Mouse (Mus musculus) adrenal gland (tissue): ENCODE measurements at regions not wholly inside any gene's neighbourhood (a gene's known extent, or its start where the extent isn't known, plus 50 kb on each side); places are given as distances from the start of the nearest gene placed in this dataset.

Experiments
- intact Hi-C: fragments of 180-260 bp; cut with DNase I; formaldehyde crosslinking; loops from one replicate; pipeline ENCODE4 v1.15.1; 2025

GRCm38 (mm10) chr10:21482055-21482454, 105.0 kb downstream of the Aldh8a1 start:
- intact Hi-C loops = no loop called here

- intact Hi-C loops = no loop called here
These were observed 105.6 kb downstream of the Aldh8a1 start for GRCm38 (mm10) chr10:21482659-21483058.

DNA sequence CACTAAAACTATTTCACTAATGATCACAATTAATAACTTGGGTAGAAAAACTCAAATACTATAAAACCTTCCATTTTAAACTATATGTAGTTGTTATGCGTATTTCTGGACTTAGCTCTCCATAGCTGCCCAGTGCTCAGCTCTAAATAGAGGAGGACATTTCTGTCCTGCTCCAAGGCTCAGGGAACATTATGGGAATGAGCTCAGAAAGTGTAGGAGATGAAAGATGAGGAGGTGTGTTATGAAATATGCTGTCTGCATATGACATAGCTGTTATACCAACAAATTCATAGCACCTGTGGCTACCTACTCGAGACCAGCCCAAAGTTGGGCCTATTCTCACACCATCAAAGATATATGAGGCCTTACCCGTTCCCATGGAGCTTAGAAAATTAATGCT, 106.3 kb downstream of the Aldh8a1 start:
- intact Hi-C loops = no loop called here

DNA sequence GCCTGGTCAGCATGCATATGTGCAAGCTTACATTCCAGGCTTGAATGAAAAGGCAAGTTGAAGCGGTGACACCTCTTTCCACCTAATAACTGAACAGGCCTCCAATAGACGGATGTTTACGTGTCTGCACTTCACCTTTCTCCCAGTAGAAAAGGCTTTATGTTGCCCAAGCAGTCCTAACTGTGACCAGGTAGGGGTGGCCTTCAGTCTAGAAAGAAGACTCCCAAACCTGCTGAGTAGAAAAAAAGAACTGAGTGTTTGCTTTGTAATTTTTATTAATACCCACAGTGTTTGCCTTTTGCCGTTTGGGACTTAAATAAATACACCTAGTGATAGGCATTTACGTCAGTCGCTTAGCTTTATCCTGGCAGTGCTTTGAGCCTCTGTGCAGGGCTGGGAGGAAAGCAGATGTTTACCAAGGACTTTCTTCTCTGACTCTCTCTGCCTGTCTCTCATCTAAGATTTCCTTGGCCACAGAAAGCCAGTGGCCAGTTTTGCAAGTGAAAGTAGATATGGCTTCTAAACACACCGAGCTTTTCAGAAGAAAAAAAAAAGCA, 104.5 kb upstream of the 1700020N01Rik start:
- intact Hi-C loops = no loop called here

DNA sequence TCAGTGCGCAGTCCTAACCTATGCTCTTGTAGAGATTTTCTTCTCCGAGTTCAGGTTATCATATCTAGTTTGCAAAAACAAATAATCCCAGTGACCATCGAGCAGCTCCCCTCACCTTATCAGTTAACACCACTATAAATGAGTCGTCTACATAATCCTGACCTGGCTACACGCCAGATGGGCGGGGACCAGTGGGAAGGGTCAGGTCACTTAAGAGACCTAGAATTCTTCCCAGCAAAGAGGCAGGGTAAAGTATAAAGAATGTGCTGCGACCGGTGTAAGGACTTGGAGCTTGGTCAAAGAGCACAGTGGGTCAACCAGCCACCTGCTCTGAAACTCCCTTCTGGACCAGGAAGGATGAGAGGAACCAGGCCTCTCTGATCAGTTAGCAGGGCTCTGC, 102.0 kb upstream of the 1700020N01Rik start:
- intact Hi-C loops = no loop called here

GRCm38 (mm10) chr10:21492254-21492894, 100.6 kb upstream of the 1700020N01Rik start:
- intact Hi-C loops = no loop called here

- intact Hi-C loops = no loop called here
These were observed 98.4 kb upstream of the 1700020N01Rik start for GRCm38 (mm10) chr10:21494536-21494935.

DNA sequence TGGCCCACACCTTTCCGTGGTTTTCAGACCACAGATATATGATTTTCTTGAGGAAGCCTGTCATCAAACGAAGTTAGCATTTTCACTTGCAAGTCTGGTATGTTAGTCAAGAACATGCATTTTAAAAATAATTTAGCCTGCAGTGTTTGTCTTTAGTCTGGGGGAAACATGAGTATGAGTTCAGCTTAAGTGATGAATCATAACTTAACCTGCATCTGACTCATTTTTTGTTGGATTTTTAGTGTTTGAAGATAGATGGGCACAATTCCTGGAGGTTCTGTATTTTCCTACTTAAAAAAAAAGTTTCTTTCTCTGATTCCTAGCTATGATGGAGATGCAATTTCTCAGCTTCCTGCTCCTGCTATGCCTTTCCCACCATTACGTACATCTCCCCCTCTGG, 95.8 kb upstream of the 1700020N01Rik start:
- intact Hi-C loops = no loop called here

DNA sequence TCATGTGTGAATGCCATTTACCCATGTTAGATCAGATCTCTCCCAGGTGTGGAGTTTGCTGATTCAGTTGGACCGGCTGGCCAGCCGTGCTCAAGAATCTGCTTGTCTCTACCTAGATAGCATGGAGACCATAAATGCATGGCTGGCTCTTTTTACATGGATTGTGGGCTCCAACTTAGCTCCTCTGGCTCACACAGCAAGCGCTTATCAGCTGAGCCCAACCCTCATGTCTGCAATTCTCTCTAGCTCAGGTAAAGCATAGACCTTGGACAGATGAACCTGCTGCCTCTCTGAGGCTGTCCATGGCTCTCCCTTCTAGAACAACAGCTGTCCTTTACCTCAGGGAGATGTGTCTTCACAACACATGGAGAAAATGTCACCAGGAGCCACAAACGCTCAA, 94.8 kb upstream of the 1700020N01Rik start:
- intact Hi-C loops = no loop called here

- intact Hi-C loops = no loop called here
These were observed 91.3 kb upstream of the 1700020N01Rik start for GRCm38 (mm10) chr10:21501658-21502057.

- intact Hi-C loops = no loop called here
These were observed 88.5 kb upstream of the 1700020N01Rik start for GRCm38 (mm10) chr10:21504431-21504830.

GRCm38 (mm10) chr10:21511386-21511785, 81.6 kb upstream of the 1700020N01Rik start:
- intact Hi-C loops = no loop called here

DNA sequence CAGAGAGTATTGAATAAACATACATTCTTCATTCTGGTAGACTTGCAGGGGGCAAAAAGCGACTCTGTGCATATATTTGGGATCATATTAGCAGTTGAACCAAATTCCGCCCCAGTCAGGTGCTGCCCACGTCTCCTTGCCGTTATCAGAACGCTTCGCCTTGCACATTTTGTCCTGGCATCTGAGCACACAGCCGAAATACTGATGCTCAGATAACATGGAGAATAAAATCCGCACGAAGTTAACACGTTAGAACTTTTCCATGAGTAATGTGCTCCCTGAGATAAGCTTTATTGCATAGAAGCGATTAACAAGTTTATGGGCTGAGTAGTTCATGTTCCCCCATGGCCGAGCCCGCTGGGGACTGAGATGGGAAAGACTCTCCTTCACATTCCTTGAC, 80.5 kb upstream of the 1700020N01Rik start:
- intact Hi-C loops = no loop called here

DNA sequence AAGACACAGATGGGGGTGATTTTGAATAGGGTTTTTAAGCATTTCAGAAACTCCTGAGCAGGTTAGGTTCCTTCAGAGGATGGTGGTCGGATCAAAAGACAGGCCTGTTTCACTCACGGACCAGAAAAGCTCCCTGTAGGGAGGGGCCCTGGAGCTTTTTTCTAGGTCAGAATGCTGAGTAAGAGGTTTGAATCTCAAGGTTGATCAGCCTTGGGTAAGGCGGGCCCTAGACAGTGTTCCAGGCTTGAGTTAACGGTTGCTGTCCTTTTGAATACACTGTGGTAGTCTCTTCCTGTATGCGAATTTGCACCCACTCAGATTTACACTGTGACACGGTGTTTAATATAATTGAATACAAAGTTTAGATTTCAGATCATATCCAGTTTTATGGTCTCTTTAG, 75.2 kb upstream of the 1700020N01Rik start:
- intact Hi-C loops = no loop called here

DNA sequence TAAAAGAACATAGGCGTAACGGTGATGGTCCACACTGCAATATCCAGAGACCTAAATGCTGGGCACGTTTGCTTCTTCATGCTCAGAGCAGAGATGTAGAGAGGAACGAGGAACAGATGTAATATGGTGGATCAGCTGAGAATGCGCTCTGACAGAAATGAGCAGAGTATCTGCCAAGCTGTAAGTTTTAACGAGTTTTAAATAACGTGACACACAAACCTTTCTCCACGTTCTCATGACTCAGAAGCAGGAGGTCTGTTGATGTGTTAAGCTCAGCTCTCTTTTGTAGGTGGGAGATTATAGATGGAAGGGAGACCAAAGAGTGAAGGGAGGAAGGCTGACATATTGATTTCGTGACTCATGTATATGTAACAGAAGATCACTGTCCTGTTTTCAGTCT, 72.1 kb upstream of the 1700020N01Rik start:
- intact Hi-C loops = no loop called here

- intact Hi-C loops = no loop called here
These were observed 67.4 kb upstream of the 1700020N01Rik start for GRCm38 (mm10) chr10:21525555-21525954.

DNA sequence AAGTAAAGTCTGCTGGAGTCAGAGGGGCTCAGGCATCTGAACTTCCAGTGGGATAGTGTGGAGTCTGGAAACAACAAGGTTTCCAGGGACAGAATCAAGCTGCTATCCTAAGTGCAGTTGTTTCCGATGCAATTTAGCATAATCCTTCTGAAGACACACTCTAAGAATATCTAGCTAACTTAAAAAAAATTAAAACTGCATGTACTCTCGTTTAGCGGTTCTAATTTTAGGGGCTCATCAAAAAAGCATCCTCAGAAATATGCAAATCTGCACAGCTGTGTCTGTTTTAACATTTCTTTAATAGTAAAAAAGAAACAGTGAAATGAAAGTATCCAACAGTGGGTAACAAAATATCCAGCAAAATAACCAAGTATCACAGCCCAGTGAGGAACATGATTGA, 64.5 kb upstream of the 1700020N01Rik start:
- intact Hi-C loops = no loop called here

DNA sequence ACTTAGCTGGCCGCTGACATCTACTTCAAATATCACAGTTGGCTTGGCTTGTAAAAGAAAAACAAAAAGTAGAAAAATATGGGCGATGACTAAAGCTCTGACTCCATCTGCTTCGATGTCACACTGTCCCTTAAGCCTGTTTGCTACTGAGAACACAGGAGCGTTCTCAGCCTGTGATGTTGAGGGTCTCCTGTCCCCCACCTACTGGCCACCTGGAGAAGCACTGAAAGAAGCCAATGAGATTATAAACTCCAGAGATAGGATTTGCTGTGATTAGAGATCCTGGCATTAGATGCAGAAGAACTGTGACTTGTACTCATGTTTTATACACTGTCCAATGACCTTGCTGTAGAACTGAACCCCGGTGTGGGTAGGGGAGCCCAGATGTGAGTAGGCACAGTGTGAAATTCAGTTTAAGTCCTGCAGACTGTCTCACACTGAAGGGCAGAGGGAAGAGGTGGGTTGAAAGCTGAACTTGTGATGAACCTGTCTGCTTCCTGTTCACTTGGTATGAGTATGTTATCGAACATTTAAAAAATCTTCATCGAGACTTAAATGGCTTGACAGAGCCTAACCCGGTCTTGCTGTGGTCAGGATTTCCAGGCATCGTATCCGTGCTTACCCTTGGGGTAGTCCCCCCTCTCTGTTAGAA, 63.7 kb upstream of the 1700020N01Rik start:
- intact Hi-C loops = no loop called here

- intact Hi-C loops = no loop called here
These were observed 60.8 kb upstream of the 1700020N01Rik start for GRCm38 (mm10) chr10:21532142-21532541.

DNA sequence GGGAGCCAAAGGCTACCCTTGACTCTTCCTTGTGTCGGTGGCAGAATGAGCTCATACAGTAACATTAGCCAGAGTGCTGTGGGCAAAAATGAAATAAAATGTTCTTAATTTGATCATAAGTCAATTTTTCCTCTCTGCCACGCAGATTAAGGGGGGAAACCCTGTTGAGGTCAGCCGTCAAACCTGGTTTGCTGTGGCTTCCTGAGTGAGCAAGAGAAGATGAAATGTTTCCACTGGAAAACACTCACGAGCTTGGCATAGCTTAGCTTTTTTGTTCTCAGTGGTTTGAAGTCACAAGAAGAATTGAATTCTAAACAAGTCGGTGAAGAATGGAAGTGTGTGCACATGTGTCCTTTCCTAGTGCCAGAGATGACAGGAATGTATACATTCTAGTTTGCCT, 57.3 kb upstream of the 1700020N01Rik start:
- intact Hi-C loops = no loop called here

GRCm38 (mm10) chr10:21538481-21538880, 54.5 kb upstream of the 1700020N01Rik start:
- intact Hi-C loops = no loop called here
